Mouse (Mus musculus): ENCODE measurements around the gene Pdzd7.

DNA sequence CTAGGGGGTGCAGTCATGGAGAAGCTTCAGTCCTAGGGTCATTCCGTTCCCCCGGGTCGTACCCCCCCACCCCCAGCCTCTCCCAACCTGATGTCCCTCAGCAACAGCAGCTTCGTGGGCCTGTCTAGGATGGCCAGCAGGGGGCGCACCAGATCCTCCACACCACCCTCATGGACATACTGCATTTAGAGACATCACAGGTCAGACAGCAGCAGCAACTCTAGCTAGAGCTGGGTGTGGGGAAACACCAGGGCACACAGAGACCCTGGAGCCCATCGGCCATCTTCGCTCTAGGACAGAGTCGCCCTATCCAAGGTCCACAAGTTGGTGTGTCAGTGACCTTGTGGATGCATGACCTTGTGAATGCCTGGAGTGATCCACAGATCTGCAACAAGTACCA, 15.4 kb downstream of the Pdzd7 start:
- TF ChIP-seq RAD21 (IDR thresholded peaks at IDR 0.05; ENCODE audit: low read depth, low read length), result peak; percentile 20
- no peak for TF ChIP-seq POLR2A (IDR thresholded peaks at IDR 0.05; ENCODE audit: low read depth, low read length)
- no peak for TF ChIP-seq UBTF (IDR thresholded peaks at IDR 0.05; ENCODE audit: low read depth, low read length)
- TF ChIP-seq EP300 (IDR thresholded peaks at IDR 0.05; ENCODE audit: low read length), result no peak
